Mouse (Mus musculus) ovary, adult 18-20 months (tissue): ENCODE data around the gene Acr.

Experiments used
- DNase-seq: peaks from one replicate; pipeline ENCODE4 v3.0.0; 2022; ENCODE audit warnings: low spot score, mixed read lengths

Gene Acr

DNA sequence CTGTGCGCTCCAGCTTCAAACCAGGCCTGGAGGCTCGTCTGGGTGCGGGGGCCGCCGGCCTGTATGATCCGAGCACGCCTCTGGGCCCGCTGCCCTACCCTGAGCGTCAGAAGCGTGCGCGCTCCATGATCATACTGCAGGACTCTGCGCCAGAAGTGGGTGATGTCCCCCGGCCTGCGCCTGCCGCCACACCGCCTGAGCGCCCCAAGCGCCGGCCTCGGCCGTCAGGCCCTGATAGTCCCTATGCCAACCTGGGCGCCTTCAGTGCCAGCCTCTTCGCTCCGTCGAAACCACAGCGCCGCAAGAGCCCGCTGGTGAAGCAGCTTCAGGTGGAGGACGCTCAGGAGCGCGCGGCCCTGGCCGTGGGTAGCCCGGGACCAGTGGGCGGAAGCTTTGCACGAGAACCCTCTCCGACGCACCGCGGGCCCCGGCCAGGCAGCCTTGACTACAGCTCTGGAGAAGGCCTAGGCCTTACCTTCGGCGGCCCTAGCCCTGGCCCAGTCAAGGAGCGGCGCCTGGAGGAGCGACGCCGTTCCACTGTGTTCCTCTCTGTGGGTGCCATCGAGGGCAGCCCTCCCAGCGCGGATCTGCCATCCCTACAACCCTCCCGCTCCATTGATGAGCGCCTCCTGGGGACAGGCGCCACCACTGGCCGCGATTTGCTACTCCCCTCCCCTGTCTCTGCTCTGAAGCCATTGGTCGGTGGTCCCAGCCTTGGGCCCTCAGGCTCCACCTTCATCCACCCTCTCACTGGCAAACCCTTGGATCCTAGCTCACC lies 20.1 kb upstream of the Acr start:
- DNase-seq = no peak

DNA sequence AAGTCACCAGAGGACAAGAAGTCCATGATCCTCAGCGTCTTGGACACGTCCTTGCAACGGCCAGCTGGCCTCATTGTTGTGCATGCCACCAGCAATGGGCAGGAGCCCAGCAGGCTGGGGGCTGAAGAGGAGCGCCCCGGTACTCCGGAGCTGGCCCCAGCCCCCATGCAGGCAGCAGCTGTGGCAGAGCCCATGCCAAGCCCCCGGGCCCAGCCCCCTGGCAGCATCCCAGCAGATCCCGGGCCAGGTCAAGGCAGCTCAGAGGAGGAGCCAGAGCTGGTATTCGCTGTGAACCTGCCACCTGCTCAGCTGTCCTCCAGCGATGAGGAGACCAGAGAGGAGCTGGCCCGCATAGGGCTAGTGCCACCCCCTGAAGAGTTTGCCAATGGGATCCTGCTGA lies 19.3 kb upstream of the Acr start:
- no peak for DNase-seq

DNA sequence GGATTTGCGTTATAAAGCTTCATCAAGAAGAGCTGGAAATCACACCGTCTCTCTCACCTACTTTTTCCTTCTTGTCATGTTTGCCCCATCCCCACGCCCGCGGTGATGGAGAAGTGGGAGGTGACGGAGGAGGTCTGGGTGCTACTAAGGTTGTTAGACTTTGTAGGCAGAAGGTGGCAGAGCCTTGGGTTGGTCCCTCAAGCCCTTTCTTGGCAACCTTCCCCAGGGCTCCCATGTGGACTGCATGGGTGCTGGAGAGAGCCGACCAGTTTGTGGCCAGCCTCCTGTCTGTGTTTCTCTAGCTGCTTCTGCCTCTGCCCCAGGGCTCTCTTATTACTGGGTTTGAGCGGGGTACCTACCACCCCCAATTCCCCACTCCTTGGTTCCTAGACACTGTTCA lies 17.6 kb upstream of the Acr start:
- DNase-seq = no peak

DNA sequence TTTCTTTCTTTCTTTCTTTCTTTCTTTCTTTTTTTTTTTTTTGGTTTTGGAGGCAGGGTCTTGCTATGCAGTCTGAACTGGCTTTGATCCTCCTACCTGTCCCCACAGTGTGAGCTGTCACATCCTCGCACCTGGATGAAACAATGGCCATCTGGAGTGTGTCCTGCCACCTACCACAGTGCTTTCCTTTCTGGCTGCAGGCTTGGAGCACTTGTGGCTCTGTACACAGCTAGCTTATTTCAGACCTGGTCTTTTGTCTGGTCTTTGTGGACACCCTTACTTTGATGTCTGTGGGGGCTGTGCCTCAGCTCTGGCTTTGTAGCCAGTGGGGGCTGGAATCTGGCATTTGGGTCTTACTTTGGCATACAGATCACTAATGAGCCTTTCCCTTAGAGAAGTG lies 16.4 kb upstream of the Acr start:
- no peak for DNase-seq

DNA sequence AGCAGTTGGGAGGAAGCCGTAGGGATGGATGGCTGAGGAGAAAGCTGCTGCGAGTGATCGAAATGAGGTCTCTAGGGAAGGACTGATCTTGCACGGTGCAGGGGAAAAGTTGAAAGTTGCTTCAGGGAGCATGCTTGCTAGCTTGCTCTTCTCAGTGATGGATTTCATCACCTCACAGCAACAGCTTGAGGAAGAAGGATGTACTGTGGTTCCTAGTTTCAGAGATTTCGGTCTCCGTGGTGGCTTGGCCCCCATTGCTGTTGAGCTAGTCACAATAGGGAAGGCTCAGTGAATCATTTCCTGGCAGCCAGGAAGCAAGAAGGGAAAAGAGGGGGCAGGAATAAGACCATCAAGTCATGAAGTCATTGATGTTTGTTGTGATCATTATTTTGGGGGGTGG lies 12.5 kb upstream of the Acr start:
- DNase-seq = no peak

DNA sequence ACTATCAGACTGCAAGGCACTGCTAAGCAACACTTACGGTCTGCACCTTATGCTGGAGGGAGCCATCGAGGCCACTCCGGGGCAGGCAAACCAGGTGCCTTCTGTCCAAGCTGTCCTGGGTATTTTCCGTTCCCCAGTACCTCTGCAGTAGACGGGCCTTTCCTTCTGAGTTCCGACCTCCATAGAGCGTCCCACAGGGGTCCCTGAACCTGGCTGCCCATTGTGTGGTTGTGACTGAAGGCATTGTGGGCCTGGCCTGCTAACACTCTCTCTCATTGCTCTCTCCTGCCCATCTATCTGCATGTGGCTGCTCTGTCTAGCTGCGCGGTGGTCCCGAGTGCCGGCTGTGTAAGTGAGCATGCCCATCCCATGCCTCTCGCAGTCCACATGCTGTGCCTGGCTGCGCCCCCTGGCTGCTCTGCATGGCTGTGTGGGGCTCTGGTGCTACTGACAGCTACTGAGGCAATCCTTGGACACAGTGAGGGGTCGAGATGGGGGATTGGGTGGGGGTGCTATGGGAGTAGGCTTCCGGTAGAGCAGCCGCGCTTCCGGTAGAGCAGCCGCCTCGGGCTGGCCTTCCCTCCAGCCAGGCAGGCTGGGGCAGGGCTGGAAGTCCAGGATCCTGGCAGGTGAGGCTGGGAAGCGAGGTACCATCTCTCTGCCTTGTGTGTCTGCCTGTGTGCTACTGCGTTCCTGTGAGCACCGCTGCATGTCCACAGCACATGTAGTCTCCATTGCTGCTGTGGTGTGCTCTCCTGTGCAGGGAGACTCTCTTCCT lies 11.5 kb upstream of the Acr start:
- no peak for DNase-seq

DNA sequence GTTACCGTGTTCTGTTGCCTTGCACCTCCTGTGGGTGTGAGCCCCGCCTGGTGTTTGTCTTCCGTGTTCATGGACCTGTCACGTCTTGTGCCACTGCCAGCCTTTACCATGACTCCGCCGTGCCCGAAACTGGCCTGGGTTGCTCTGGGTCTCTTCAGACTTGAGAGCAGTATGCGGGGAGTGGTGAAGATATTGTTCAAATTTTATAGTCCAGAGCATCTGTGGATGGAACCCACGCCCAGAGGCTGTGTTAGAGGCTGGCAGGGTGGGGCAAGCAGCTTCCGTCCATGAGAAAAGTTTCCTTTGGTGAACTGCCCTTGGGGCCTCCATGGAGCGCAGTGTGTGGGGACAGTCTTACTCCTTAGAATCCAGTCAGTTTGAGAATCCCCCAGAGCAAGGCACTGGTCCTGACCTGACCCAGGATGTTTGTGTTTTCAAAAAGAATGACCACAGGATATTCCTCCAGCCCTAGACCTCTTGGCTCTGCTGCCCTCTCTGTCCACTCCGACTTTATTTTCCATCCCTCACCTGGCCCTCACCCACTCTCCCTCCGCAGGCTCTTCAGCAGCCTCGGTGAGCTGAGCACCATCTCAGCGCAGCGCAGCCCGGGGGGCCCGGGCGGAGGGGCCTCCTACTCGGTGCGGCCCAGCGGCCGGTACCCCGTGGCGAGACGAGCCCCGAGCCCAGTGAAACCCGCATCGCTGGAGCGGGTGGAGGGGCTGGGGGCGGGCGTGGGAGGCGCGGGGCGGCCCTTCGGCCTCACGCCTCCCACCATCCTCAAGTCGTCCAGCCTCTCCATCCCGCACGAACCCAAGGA lies 10.7 kb upstream of the Acr start:
- no peak for DNase-seq

DNA sequence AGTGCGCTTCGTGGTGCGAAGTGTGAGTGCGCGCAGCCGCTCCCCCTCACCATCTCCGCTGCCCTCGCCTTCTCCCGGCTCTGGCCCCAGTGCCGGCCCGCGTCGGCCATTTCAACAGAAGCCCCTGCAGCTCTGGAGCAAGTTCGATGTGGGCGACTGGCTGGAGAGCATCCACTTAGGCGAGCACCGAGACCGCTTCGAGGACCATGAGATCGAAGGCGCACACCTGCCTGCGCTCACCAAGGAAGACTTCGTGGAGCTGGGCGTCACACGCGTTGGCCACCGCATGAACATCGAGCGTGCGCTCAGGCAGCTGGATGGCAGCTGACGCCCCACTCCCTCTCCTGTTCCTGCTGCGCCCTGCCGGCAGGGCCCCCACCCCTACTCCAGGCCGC lies 10.1 kb upstream of the Acr start:
- no peak for DNase-seq

DNA sequence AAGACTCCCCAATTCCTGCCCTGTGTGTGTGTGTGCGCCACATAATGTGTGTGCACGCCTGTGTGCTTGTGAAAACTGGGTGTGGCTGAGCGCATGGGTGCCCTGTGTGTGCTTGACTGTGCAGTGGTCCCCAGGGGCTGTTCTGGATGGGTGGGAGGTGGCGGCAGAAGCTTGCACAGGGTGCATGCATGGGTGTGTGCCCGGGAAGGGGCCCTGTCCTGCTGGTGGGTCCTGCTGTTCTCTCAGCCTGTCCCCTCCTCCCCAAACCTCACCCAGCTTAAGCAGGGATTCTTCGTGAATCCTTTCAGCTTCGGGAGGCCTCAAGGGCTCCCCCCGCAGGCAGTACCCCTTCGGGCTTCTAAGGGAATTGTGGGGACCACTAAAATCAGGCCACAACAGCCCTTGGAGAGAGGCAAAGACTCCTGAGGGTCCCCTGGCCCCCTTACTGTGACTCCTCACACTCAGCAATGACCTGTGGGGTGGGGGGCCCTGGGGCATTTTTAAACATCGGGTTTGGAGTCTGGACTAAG lies 8.9 kb upstream of the Acr start:
- no peak for DNase-seq

DNA sequence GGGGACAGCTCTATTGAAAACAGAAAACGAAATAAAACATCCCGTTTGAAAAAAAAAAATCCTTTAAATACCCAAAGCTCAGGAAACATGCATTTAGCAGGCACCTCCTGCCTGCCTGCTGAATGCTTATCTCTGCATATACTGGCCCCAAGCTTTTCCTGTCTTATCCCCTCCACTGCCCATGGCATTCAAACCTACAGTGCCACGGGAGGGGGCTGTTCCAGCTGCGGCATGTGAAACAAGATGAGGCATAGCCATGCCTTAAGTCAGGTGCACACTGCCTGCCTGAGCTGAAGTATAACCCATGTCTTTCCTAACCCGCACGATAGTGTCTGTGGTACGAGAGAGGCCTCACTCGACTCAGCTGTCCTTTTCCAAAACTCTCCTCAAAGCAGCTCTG lies 4.0 kb downstream of the Acr start:
- no peak for DNase-seq

DNA sequence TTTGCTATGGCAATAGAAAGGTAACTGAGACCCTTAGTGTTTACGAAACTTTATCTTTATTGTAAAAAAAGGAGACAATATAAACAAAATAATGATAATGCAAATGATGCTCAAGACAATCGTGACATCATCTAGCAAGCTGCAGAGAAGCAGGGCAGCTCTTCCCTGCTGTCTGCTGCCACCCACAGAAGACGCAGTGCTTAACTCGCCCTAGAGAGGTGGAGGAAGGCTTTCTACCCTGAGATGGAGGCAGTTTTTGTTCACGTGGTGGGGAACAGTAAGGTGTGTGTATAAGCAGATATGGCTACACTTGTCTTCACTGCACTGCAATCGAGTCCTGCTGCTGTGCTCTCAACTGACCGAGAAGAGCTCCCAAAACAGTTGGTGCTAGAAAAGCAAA lies 14.4 kb downstream of the Acr start:
- DNase-seq = no peak

DNA sequence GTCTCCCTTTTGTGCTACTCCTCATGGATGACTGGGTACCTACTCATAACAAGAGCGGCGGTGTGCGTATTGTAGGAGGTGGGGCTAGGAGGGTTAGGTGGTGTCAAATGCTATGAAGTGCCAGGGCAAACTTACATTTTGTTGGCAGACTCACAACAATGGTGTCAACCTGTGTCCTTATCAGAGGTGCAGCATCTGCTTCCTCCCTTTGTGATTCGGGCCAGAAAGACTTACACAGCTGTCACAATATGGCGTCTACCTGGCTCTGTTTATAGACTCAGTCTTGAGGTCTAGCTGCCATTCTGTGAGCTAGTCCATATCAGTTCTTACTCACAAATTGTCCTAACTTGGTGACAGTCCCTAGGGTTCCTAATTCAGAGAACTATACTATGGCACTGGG lies 17.0 kb downstream of the Acr start:
- DNase-seq = no peak

DNA sequence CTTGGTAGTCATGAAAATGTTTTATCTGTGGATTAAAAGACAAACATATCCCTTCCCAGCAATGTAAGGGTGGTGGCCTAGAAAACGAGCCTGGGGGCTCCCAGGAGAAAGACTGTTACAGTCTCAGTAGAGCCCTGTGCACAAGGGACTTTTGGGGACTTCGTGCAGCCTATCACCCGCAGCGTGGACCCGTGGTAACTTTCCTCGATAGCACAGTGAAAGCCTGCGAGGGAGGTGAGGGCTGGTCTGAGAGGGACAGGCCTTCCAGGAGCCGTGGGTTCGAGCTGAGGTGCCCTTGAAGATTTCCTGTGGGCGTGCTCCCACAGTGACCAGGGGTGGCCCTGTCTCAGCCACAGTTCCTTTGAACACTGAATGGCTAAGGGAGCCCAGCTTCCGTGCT lies 17.5 kb downstream of the Acr start:
- DNase-seq = no peak

DNA sequence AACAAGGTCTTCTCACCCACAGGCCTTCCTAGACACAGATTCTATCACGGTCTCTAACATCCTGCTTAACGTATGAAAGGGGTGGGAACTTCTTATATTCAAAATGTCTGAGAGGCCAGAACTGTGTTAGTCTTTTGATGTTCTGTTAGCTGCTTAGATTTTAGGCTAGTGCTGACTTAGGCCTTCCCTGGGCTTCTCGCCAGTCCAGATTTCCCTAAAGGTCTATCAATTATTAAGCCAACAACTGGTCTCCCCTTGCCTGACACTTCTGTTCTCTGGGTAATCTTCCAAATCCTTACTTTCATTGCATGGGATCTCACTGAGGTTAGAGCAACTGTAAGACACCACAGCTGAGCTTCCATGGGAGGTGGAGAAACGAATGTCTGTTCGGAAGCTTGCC lies 21.0 kb downstream of the Acr start:
- no peak for DNase-seq

DNA sequence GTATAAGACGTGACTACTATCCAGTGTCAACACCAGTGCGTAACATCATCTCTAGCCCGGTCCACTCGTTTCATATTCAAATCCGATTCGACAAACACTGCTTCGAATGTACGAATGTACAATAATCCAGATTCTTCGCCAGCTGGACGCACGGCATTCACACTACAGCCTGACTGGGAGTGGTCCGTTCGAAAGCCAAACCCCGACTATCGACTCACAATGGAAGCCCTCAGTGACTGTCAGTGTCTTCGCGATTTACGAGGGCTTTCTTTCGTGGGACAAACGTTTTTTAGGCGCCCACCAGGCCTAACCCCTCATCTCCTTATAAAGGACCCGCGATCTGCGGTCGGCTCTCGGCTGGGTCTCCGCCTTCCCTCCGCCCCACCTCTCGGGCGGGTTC lies 23.2 kb downstream of the Acr start:
- no peak for DNase-seq

DNA sequence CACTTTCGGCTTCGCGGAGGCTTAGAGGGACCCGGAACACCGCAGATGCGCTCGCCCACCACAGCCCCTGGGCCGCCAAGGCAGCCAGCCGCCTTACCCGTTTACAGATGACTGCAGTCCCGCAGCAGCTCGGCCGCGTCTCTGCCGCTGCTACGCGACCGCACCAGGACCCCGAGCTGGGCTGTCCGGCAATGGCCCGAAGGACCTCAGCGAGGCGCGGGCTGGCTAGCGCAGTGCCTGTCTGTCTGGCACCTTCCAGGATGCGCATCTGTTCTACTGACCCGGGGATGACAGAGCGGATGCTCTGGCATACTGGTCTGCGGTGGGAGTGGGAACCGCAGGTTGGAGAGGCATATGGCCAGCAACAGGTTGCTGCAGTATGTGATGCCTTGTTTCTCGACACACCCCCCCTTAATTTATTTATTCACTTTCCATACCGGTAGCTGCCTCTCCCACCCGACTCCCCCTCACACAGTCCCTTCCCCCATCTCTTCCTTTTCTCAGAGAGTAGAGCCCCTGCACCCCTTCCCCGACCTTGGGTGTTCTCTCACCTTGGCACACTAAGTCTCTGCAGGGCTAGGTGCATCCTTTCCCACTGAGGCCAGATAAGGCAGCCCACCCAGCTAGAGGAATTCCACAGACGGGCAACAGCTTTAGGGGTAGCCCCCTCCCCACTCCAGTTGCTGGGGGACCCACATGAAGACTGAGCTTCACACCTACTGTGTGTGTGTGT lies 23.8 kb downstream of the Acr start, which contains the start of gene Rabl2:
Rabl2 (minus strand) TSS at position 201 of the 733 bp plus-strand sequence.
- peak; percentile 75 for DNase-seq

DNA sequence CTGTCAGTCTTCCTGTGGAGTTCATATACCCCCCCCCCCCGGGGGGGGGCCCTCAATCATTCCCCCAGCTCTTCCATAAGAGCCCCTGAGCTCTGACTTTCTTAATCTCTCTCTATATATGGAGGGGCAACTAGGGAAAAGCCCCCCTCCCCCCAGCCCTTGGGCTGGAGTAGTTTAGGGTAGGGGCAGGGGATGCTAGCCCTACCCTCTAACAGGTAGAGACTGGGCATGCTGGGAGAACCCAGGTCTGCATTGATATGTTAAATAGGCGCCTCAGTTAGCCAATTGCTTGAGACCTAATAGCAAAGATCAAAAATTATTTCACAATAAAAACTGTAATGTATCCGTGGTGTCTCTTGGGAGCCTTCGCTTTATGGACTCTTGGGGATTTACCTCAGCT lies 24.4 kb downstream of the Acr start:
- no peak for DNase-seq

DNA sequence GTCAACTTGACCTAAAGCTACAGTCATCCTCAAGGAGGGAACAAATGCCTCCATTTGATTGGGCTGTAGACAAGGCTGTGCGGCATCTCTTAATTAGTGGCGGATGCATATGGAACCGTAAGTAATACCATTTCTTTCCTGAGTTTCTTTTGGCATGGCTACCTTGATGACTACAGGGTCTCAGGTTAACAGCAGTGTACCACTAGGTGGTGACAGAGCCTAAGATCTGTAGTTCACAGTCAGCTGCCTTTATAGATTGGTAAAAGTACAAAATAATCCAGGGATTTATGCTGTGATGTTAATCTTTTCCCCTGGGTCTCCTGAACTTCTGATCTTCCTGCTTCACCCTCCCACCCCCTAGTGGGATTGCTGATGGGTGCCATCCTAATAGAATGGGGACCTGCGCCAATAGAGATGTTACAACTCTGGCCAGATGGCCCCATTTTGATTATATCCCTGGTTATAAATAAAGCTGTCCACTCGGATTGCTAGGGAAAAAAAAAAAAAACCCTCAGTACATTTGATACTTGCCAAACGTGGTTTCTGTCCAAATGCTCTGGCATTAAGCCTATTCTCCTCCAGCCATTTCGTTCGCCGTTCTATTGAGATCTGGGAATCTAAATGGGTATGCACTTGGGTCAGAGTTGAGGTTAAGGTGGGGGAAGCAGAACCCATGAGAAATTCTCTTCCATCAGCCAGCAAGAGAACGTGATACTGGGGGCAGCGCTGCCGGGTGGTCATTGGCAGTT lies 37.9 kb downstream of the Acr start:
- DNase-seq = no peak

DNA sequence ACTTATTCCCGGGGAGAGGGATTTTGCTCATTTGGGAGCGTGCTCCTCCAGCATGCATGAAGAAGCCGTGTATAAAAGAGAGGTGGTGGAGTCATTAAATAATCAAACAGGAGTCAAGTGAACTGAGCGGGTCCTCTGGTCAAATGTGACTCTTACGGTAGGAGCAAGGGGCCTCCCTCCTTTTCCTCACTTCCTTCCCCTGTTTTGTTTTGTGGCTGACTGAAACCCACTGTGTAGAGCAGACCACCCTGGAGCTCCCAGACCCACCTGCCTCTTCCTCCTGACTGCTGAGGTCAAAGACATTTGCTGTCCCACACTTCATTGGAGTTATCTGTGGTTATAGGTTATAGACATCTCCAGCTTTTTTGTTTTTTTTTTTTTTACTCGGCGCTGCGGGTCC lies 39.4 kb downstream of the Acr start:
- DNase-seq = no peak

DNA sequence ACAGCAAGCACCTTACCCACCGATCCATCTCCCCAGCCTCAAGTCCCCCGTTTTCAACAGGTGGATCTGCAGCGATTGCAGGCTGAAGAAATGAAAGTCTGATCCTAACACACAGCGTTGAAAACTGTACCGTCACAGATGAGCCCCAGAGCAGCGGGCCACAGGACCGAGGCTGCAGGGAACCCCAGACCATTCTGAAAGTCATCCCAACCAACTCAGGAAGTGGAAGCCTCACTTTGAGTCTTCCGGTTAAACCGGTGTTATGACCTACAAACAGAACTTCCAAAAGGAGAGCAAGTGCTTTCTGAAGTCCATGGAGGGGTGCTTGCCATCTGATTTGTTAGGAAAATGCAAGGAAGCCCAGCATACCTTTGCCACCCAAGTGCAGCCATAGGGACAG lies 39.8 kb downstream of the Acr start:
- DNase-seq = no peak

DNA sequence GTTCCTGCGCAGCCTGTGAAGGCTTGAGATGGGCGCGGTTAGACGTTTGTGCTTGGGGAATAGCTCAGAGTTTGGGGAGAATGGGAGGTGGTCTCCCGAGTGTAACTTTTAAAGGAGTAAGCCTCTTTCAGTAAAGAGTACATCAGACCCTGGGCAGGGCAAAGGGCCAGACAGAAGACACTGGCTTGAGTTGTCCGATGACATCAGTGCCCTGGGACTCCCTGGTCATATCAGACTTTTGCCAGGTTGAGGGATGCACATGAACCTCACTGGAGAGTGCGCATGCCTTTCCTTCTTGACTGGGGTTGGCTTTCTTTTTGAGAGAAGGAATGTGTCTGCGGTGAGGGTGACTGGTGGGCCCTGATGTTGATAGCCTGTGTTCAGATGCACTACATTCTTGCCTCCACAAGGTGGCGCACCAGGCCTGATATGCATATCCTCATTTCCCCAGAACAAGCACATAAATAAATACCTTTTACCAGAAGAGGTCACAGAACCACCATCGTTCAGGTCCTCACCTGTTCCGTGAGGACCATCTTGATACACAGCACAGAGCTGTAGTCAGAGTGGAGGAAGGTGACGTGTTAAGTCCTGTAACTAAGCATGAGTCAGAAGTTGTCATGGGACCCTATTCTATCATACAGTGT lies 54.3 kb downstream of the Acr start:
- DNase-seq = no peak
